Mouse (Mus musculus): ENCODE measurements at regions not wholly inside any gene's neighbourhood (a gene's known extent, or its start where the extent isn't known, plus 50 kb on each side); places are given as distances from the start of the nearest gene placed in this dataset.

DNA sequence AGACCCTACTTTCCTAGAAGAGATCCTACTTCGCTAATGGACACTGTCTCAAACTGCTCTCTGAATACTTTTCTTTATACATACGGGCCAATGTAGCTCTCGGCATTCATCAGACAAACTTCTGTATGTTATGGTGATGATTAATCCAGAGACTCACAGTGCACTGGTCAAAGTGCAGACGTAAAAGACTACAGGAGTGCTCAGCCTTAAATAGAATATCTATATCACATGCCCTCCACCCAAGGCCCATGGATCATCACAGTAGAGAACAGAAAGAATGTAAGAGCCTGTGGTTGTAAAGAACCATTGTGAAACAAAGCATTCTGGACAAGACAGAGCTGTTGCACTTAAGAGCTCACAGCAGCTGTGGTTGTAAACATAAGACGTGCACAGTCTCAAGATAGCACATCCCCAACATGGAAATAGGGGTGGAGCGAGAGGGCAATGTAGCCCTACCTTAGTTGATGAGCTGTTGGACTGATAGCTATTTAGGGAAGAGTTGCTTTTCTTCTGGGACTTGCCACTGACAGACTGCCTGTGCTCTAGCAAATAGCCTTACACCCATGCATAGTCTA, 110.0 kb upstream of the Fat1 start:
- TF ChIP-seq CTCF (IDR thresholded peaks at IDR 0.05; ENCODE audit: control insufficient read depth, insufficient read depth, insufficient replicate concordance, low read depth, low read length) (no peak), POLR2A (IDR thresholded peaks at IDR 0.05; ENCODE audit: control insufficient read depth, low read depth, low read length) (no peak)
